Mouse (Mus musculus): ENCODE results near the gene Hhat. TPM values are rescaled to one million over a fixed set of nuclear protein-coding genes. Genes with fewer than 3 reads are reported as not detected.

Hhat gene
- total and polyA plus RNA-seq, 3 experiments = 0.21 to 1.2 (median 1.1) TPM

- no peak for TF ChIP-seq PAX5 (IDR thresholded peaks at IDR 0.05; ENCODE audit: low read length)
- TF ChIP-seq UBTF (IDR thresholded peaks at IDR 0.05; ENCODE audit: low read depth, low read length) = no peak
- H3K79me2 ChIP-seq (replicated peaks; ENCODE audit: control insufficient read depth, extremely low read depth, insufficient read depth, poor library complexity, severe bottlenecking) = no peaks in the 10 kb centered on the region
- H3K4me1 ChIP-seq (ENCODE audit: control insufficient read depth in 1 of 2, insufficient read depth in 2 of 2) = peaks cover under 1 to 3% of the 10 kb centered on the region in 2 experiments; a peak in 2 of 4 replicates
- no peak overlapping the region for H3K27ac ChIP-seq (ENCODE audit: insufficient read depth, low read depth)
- no peaks in the 10 kb centered on the region for H3K36me3 ChIP-seq (replicated peaks in 1 of 2; ENCODE audit: control insufficient read depth in 1 of 2, insufficient read depth in 1 of 2, low read length in 1 of 2)
- dilution Hi-C loops (cut with MboI; ENCODE audit: extremely low pct_ligation_motif_present, extremely low pct_unique_long_range_greater_than_20kb, low sequenced_read_pairs) (no loop called here), in situ Hi-C loops (cut with MboI; ENCODE audit: low pct_ligation_motif_present, low pct_unique_long_range_greater_than_20kb, low sequenced_read_pairs) (no loop called here)
- H3K9ac ChIP-seq (ENCODE audit: insufficient read depth, low read depth) = no peak overlapping the region
- H3K4me2 ChIP-seq (ENCODE audit: insufficient read depth, low read depth, poor library complexity, severe bottlenecking) = no peak overlapping the region
- H3K27me3 ChIP-seq (replicated peaks) = peaks cover 23% of the 10 kb centered on the region
- no peak for DNase-seq (ENCODE audit: extremely low read depth)
- no peaks in the 10 kb centered on the region for H3K9me3 ChIP-seq (replicated peaks; ENCODE audit: low read length)
- H3K4me3 ChIP-seq (replicated peaks in 1 of 3; ENCODE audit: low read depth in 2 of 3, low read length in 2 of 3, poor library complexity in 1 of 3) = no peak overlapping the region
Observed at GRCm38 (mm10) chr1:192512821-192513220, 258.2 kb downstream of the Hhat start.

GRCm38 (mm10) chr1:192503651-192504050 lies 267.4 kb downstream of the Hhat start:
- in situ Hi-C loops (cut with MboI; ENCODE audit: low pct_ligation_motif_present, low pct_unique_long_range_greater_than_20kb, low sequenced_read_pairs) = no loop called here
- DNase-seq (ENCODE audit: extremely low read depth) = no peak
- H3K4me1 ChIP-seq (ENCODE audit: control insufficient read depth in 1 of 2, insufficient read depth in 2 of 2) = no peaks in the 10 kb centered on the region
- TF ChIP-seq BHLHE40 (IDR thresholded peaks at IDR 0.05; ENCODE audit: low read depth, low read length) (no peak), CHD1 (IDR thresholded peaks at IDR 0.05; ENCODE audit: low read depth, low read length) (no peak), POLR2A (IDR thresholded peaks at IDR 0.05; ENCODE audit: low read depth, low read length) (no peak), NRF1 (IDR thresholded peaks at IDR 0.05; ENCODE audit: low read depth, low read length) (no peak), CHD2 (IDR thresholded peaks at IDR 0.05; ENCODE audit: low read length) (no peak), JUN (IDR thresholded peaks at IDR 0.05; ENCODE audit: insufficient read depth, low read depth, low read length) (no peak)
- H3K9ac ChIP-seq (ENCODE audit: insufficient read depth, low read depth) = no peak overlapping the region
- dilution Hi-C loops (cut with MboI; ENCODE audit: extremely low pct_ligation_motif_present, extremely low pct_unique_long_range_greater_than_20kb, low sequenced_read_pairs) = no loop called here
- H3K27ac ChIP-seq (ENCODE audit: insufficient read depth, low read depth) = no peak overlapping the region
- H3K4me3 ChIP-seq (replicated peaks in 1 of 3; ENCODE audit: low read depth in 2 of 3, low read length in 2 of 3, poor library complexity in 1 of 3) = no peak overlapping the region
- no peak overlapping the region for H3K4me2 ChIP-seq (ENCODE audit: insufficient read depth, low read depth, poor library complexity, severe bottlenecking)
- H3K36me3 ChIP-seq (replicated peaks in 1 of 2; ENCODE audit: control insufficient read depth in 1 of 2, insufficient read depth in 1 of 2, low read length in 1 of 2) = no peaks in the 10 kb centered on the region
- no peaks in the 10 kb centered on the region for H3K9me3 ChIP-seq (replicated peaks; ENCODE audit: low read length)
- H3K79me2 ChIP-seq (replicated peaks; ENCODE audit: control insufficient read depth, extremely low read depth, insufficient read depth, poor library complexity, severe bottlenecking) = no peaks in the 10 kb centered on the region
- H3K27me3 ChIP-seq (replicated peaks) = peaks cover 59% of the 10 kb centered on the region

GRCm38 (mm10) chr1:192502835-192503234 lies 268.2 kb downstream of the Hhat start:
- H3K79me2 ChIP-seq (replicated peaks; ENCODE audit: control insufficient read depth, extremely low read depth, insufficient read depth, poor library complexity, severe bottlenecking) = no peaks in the 10 kb centered on the region
- H3K27me3 ChIP-seq (replicated peaks) = peaks cover 55% of the 10 kb centered on the region
- in situ Hi-C loops (cut with MboI; ENCODE audit: low pct_ligation_motif_present, low pct_unique_long_range_greater_than_20kb, low sequenced_read_pairs) (no loop called here), dilution Hi-C loops (cut with MboI; ENCODE audit: extremely low pct_ligation_motif_present, extremely low pct_unique_long_range_greater_than_20kb, low sequenced_read_pairs) (no loop called here)
- no peak overlapping the region for H3K27ac ChIP-seq (ENCODE audit: insufficient read depth, low read depth)
- no peak overlapping the region for H3K9ac ChIP-seq (ENCODE audit: insufficient read depth, low read depth)
- no peak overlapping the region for H3K4me3 ChIP-seq (replicated peaks in 1 of 3; ENCODE audit: low read depth in 2 of 3, low read length in 2 of 3, poor library complexity in 1 of 3)
- no peaks in the 10 kb centered on the region for H3K4me1 ChIP-seq (ENCODE audit: control insufficient read depth in 1 of 2, insufficient read depth in 2 of 2)
- no peaks in the 10 kb centered on the region for H3K36me3 ChIP-seq (replicated peaks in 1 of 2; ENCODE audit: control insufficient read depth in 1 of 2, insufficient read depth in 1 of 2, low read length in 1 of 2)
- no peak for TF ChIP-seq BHLHE40 (IDR thresholded peaks at IDR 0.05; ENCODE audit: low read depth, low read length)
- TF ChIP-seq NRF1 (IDR thresholded peaks at IDR 0.05; ENCODE audit: low read depth, low read length) = no peak
- TF ChIP-seq KAT2A (IDR thresholded peaks at IDR 0.05; ENCODE audit: insufficient replicate concordance, low read length) = no peak
- no peak for TF ChIP-seq HCFC1 (IDR thresholded peaks at IDR 0.05; ENCODE audit: low read depth, low read length)
- TF ChIP-seq POLR2AphosphoS2 (IDR thresholded peaks at IDR 0.05; ENCODE audit: low read depth, low read length) = no peak
- no peak for TF ChIP-seq USF1 (IDR thresholded peaks at IDR 0.05; ENCODE audit: low read depth, low read length)
- TF ChIP-seq CTCF (conservative IDR thresholded peaks at IDR 0.05 in 1 of 2, IDR thresholded peaks at IDR 0.05 in 1 of 2; ENCODE audit: low read depth in 2 of 2, low read length in 2 of 2) = no peak
- H3K4me2 ChIP-seq (ENCODE audit: insufficient read depth, low read depth, poor library complexity, severe bottlenecking) = no peak overlapping the region
- no peaks in the 10 kb centered on the region for H3K9me3 ChIP-seq (replicated peaks; ENCODE audit: low read length)
- no peak for DNase-seq (ENCODE audit: extremely low read depth)
